Mouse (Mus musculus) c-Kit-positive CD71-negative TER-119-negative erythroid progenitor cells, embryonic 14.5 days (primary cell): ENCODE measurements around the gene Evi2.
A peak's percentile ranks its signal among the peaks of the same experiment; 100 is the strongest.

Experiments used
- DNase-seq: peaks from one replicate; pipeline ENCODE4 v3.0.0-alpha.2; 2013; ENCODE audit warnings: low read depth

Evi2 gene

DNA sequence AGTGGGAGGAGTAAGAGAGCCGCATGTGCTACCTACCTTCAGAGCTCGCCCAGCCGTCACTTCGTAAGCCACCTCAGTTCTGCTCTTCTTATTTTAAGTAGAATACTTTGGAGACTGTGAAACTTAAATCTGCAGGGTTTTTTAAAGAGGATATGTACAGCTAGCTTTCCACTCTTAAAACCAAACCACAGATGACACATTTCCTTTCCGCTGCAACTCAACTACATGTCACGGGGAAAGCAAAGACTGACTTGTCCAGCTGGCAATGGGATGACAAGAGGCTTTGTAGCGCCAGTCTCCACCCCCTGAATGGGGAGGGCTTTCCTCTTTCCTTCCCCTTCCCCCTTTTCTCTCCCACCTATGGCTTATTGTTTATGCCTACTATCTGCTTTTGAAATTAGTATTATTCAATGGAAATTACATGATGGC, at the start of gene Evi2, which contains the start of gene Evi2a:
Gene Evi2, minus strand, starts transcription at position 257 of the 429 bp plus-strand sequence.
Gene Evi2a, minus strand, starts transcription at position 277 of the 429 bp plus-strand sequence.
- DNase-seq: peak; percentile 67

DNA sequence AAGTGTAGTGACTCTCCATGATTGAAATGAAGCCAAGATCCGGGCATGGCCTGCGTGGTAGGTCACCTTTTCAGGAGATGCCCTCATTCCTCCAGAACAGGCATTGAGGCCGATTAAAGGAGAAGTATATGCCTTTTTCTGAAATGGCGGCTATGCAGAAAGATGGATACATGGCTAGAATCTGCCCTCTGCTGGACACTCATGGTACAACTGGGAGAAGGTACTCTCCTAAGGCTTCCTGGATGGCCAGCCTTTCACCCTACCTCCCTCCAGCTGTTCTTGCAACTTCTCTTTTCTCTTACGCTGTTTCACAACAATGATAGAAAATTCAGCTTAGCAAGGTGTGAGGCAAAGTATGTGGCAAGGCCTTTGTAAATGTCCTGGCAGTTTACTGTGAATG, 47.4 kb upstream of the Evi2 start:
- DNase-seq: peak; percentile 85

- DNase-seq: no peak
These were observed 45.1 kb upstream of the Evi2 start for GRCm38 (mm10) chr11:79575383-79576073.

DNA sequence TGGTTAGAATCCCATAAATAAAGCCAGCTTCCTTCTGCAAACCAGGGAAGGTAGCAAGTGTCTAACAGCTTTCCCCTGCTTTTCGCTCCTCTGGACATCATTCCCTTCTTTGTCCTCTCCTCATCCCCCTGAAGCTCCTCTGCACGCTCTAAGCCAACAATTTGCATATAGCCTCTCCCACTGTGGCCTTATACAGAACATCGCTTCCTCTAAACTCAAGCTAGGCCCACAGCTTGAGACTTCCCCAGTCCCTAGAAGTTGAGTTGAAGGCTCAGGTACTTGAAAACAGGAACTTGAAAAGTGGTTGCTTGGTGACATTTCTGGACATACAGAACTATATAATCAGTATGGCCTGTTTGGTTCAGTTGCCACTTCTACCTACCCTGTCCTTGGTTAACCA, 43.4 kb upstream of the Evi2 start:
- DNase-seq: no peak

GRCm38 (mm10) chr11:79570319-79570718, 39.9 kb upstream of the Evi2 start:
- DNase-seq: no peak

DNA sequence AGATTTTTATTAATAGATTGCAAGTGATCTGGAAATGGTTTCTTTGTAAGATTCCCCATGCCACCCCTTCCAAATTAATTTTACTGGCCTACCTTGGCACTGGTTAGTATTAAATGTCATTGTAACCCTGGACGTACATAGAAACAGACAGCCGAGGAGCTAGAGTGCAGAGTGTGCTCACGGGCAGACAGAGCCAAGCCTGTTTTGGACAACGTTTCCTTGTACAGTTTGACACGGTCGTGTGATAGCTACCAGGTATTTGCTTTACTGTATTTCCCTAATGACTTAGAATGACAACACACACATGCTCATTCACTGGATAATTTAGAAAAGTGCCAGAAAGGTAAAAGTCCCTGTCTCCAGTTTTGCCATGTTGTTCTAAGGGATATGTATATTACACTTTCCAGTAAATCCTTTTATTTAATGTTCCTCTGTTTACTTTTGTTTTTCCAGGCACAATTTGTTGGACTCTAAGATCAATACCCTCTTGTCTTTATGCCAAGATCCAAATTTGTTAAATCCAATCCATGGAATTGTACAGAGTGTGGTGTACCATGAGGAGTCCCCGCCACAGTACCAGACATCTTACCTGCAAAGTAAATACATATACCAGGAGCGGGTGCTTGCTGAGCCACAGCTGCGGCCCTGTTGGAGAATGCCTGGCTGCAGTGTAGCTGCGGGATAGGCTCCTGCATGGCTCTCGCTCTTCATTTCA, 38.0 kb upstream of the Evi2 start:
- DNase-seq: no peak

DNA sequence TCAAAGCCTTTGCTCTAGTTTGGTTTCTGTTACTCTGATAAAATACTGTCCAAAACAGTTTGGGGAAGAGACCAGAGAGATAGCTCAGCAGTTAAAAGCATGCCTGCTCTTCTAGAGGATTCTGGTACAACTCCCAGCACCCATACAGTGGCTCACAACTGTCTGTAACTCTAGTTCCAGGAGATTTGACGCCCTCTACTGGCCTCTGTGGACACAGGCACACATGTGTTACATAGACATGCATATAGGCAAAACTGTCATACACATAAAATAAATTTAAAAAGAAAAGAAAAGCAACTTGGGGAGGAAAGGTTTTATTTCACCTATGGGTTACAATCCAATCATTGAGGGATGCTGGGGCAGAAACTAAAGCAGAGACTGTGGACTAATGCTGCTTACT, 36.6 kb upstream of the Evi2 start:
- DNase-seq: no peak

DNA sequence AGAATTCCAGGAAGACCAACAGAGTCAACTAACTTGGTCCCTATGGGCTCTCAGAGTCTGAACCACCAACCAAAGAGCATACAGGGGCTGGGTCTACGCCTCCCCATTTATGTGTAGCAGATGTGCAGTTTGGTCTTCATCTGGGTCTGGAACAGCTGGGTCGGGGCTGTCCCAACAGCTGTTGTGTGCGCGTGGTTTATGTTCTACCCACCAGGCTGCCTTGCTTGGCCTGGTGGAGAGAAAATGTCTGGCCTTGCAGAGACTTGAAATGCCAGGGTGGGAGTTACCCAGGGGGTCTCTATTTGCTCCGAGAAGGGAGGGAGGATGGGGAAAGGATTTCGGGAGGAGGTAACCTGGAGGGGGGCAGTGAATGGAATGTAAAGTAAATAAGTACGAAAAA, 33.1 kb upstream of the Evi2 start:
- DNase-seq: no peak

GRCm38 (mm10) chr11:79560536-79560935, 30.1 kb upstream of the Evi2 start:
- DNase-seq: no peak

DNA sequence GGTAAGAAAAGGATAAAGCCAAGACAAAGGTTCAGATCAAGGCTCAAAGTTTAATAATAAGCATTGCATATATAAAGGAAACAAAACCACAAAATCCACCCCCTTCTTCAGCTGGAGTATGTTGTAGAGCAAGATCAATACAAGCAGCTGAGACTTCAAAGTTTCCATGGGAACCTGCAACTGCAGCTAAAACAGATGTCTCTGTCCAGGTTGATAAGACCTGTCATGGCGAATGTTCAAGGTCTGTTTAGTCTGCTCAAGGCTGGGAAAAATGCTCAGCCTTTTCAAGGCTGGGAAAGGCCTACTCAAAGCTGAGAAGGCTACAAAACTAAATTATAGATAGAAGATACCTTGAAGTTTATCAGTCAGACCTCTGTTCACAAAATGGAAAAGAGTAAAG, 22.2 kb upstream of the Evi2 start:
- no peak for DNase-seq

GRCm38 (mm10) chr11:79536293-79536692, 5.9 kb upstream of the Evi2 start:
- no peak for DNase-seq

GRCm38 (mm10) chr11:79535554-79535953, 5.2 kb upstream of the Evi2 start:
- DNase-seq: no peak

DNA sequence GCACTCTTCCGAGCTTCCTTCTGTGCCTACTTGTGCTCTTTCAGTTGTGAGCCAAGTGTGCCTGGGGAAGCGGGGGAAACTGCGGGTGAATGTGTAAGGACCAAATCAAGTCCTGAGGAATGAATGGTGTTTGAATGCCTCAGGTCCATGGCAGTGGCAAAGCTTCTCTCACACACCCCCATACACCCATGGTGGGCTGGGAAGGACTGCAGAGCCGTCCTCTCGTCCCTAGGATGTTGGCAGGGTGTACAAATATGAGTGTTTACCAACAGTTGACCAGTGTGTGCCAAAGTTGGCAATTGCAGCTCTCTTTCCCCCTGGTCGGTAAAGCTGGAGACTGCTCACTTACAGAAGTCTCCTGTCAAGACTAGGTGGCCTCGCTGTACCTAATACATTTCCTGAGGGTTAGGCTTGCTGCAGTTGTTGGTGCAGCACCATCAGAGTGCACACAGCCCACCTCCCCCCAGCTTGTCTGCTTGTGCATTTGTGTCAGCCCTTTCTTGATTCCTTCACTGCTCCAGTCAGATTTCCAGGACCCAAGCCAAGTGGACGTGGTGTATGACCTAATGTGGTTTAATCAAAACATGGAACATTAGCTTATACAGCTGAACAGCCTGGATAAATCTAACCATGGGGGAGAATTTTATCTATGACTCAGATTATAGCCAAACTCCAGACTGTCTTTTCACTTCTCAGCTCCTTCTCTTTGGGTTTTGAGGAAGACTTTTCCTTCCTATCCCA, 3.7 kb upstream of the Evi2 start:
- DNase-seq: no peak

DNA sequence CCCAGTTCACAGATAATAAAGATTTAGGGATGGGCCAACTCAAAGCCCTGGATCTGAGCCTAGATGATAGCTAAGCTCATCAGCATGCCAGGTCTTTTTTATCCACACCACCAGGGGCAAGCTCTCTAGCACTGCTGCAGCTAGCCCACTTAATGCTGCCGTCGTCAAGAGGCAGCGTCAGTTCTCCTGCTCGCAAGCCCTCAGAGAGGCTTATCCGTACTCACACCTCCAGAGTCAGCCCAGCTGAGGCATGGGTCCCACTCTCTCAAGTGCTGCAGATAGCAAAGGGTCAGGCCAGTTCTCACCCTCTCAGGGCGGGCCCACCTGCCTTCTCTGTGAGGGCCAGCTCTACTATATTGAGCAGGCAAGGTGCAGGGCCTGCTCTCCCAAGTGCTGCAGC, 2.9 kb upstream of the Evi2 start:
- DNase-seq: no peak

GRCm38 (mm10) chr11:79531485-79531884, 1.1 kb upstream of the Evi2 start:
- DNase-seq: no peak

DNA sequence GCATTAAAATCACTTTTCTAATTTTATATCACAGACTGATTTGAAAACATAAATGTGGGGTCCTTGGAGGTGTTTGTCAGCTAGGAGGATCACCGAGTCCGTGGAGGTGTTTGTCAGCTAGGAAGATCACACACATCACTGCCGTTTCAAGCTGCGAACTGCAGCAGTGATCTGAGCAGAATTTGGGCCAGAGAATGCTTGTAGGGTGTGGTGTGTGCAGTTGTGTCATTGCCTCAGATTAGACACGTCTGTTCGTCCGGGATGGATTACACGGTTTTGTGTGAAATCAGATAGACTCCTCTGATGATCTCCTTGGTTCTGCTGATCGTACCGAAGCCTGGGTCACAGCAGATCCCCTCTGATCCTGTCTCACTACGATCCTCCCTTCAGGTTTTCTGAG, 385 bp upstream of the Evi2 start:
- no peak for DNase-seq

DNA sequence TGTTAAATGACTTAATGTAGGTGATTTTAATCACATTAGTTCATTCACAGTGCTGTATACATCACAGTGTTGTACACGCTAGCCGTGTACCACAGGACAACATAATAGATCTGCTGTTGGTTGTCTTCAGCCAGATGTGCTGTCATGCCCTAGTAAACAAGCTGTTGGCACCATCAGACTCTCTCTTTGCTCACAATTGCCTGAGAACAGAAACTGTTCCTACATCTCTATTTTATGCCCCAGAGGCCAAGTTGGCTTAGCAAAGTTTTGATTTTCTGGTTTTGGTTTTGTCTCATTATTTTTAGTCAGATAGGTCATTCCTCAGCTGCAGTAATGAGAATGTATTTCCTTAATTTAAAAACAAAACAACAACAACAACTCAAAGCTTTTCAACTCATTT, 653 bp downstream of the Evi2 start:
- DNase-seq: no peak

GRCm38 (mm10) chr11:79529226-79529625, 1.2 kb downstream of the Evi2 start:
- DNase-seq: no peak

GRCm38 (mm10) chr11:79528601-79529000, 1.8 kb downstream of the Evi2 start:
- DNase-seq: no peak

GRCm38 (mm10) chr11:79527739-79528384, 2.5 kb downstream of the Evi2 start:
- DNase-seq: peak; percentile 43

GRCm38 (mm10) chr11:79527015-79527738, 3.2 kb downstream of the Evi2 start:
- no peak for DNase-seq

GRCm38 (mm10) chr11:79526549-79526948, 3.8 kb downstream of the Evi2 start:
- no peak for DNase-seq
